Mouse (Mus musculus) CD4-positive, CD25-positive, alpha-beta regulatory T cell, adult 9 weeks (primary cell): ENCODE results near the gene Sytl3. TPM values are rescaled to one million over a fixed set of nuclear protein-coding genes. Genes with fewer than 3 reads are reported as not detected.

ENCODE experiments used
- polyA plus RNA-seq: library from polyadenylated mRNA; unstranded; fragments of 100-300 nt; shearing (Covaris generic); gene quantifications from one replicate; pipeline ENCODE4 v1.2.1, GENCODE M21; 2017

The Sytl3 gene
- polyA plus RNA-seq, result 3.9 TPM

DNA sequence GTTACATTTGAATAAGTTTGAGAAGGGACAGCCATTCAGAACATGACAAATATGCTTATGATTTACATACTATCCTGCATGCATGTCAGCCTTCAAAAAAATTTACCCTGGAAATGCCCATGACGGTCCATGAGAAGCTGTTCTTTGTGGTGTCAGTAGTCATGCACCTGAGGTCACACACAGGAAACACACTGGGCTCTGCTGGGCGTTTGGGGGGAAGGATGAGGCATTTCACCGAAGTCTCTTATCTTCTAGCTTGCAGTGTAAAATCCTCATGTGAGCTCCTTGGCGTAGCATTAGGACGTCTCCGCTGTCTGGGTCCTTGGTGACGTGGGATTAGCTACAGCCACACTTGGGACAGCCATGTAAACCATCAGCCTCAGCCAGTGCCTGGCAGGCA lies at the start of gene Sytl3:
Gene Sytl3, plus strand, starts transcription at position 293 of the 400 bp plus-strand sequence.

DNA sequence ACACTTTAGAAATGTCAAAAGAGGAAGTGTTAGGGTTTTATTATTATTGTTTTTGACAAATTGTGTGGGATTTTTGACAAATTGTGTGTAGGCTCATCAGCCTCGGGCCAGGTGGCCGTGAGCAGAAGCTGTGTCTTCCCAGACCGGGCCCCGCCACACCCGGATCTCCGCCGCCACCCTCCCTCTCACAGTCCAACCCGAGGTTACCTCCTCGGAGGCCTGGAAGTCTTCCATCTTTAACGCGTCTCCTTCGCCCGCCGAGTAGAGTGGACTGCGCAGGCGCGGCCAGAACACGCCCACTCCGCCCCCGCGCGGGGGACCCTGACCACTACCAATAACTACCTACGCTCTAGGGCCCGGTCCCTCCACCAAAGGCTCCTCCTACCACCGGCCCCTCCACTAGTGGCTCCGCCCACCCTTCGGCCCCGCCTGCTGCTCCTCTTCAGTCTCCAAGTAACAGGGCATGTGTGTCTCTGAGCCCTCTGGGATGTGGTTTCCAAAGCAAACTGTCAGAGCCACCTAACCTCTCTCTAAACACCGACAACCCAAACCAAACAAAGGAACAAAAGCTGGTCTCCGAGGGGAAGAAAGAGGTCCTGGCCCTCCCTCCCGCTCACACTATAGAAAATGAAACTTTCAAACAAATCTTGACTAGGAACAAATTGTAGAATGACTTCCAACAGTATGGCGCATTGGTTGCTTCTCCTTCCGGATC lies 3.2 kb upstream of the Sytl3 start, which contains the start of gene Dynlt1f:
Gene Dynlt1f, minus strand, starts transcription at position 334 of the 715 bp plus-strand sequence.

DNA sequence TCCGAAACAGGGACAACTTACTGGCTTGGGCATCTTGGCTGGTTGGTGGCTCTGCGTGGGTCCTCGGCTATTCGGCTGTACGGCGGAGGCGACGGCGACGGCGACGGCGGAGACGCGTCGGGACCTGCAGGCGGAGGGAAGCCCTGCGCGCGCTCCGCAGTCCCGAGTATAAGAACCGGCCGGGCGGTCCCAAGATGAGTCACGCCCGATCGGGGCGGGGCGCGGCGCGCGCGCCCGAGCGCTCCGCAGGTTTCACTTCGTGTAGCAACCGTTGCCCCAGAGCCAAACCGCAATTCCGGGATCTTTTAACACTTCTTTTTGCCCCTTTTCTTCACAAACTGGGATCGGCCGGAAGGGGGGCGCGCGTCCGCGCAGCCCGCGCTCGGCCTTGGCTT lies 123.7 kb downstream of the Sytl3 start, which contains the start of gene Ezr:
Gene Ezr, minus strand, starts transcription at position 174 of the 395 bp plus-strand sequence.

Other genes starting within 250 kb of the Sytl3 start
- gene Dynlt1b, start 229.0 kb upstream of the Sytl3 start, polyA plus RNA-seq, result 161 TPM
- gene Dynlt1c, start 57.4 kb upstream of the Sytl3 start, polyA plus RNA-seq, result 50.6 TPM
- 76.0 TPM for gene Dynlt1f, start 3.2 kb upstream of the Sytl3 start, polyA plus RNA-seq
- 404 TPM for gene Ezr, start 123.7 kb downstream of the Sytl3 start, polyA plus RNA-seq